Comparison of ENCODE assay signal across 8 mouse cellular contexts in the genomic region with DNA sequence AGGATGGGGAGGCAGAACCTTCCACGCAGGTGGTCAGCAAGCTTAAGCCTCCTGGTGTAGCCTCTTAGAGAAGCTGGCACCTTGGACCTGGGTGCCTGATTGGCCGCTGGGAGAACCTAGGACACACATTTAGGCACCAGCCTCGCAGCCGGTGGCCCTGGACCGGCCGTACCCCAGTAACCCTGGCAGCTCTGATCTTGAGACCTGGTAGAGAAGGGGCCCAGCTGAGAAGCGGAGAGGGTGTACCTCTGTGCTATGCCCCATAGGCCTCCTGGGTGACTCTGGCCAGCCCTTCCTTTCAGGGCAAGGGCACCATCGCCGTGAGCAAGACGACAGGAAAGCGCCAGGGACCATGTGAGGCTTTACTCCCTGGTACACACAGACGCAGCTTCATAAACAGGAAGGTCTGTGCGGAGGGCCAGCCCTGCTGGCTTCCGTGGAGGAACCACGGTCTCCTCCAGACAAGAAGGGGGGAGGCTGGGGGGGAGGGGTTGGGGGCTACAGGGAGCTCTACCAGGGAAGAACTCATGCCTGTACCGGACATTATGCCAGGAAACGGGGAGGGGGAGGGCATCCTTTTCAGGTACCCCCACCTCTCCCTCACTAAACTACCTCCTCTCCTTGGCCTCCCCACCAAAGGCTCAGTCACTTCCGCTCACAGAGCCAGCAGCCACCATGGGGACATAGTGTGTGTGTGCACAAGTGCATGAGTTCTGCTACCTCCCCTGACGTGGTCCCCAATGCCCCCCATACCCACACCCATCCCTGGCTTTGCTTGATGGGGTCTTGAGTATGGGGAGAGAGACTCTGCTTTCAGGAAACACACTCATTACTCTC. TPM values are rescaled to one million over a fixed set of nuclear protein-coding genes. Genes with fewer than 3 reads are reported as not detected.
DNase-seq lines count a peak whose midpoint lies in the region; ATAC-seq and TF ChIP-seq lines count a peak whose summit lies in the region.

No protein-coding gene starts in this region.

- no peaks in the 10 kb centered on the region for H3K27me3 ChIP-seq in MEL (ENCODE audit: control insufficient read depth in 1 of 2, insufficient read depth in 2 of 2, low read length in 2 of 2)
- H3K27me3 ChIP-seq in embryonic facial prominence, embryonic 13.5 days = 0 out of 2 replicates have a peak, but pooled peaks cover 5% of the 10 kb centered on the region
- H3K27me3 ChIP-seq in limb, embryonic 12.5 days = peaks cover 32% of the 10 kb centered on the region
- no peaks in the 10 kb centered on the region for H3K27me3 ChIP-seq in midbrain, embryonic 12.5 days

- WGBS in embryonic facial prominence, embryonic 13.5 days = 57% methylated on average over 19 of the region's 19 CpGs
- 59% methylated on average over 19 of the region's 19 CpGs for WGBS in limb, embryonic 12.5 days
- 38% methylated on average over 19 of the region's 19 CpGs for WGBS in midbrain, embryonic 12.5 days

- DNase-seq in MEL (ENCODE audit: low read depth, low spot score) = peak; percentile 38
- DNase-seq in thymus, postnatal 10 days (ENCODE audit: low spot score in 2 of 2) = peak; percentile 67 to 68
- no peak for DNase-seq in urinary bladder, postnatal 4 days (ENCODE audit: low spot score in 2 of 2)
- DNase-seq in layer of hippocampus, postnatal 36 days = no peak

- TF ChIP-seq CTCF in MEL (IDR thresholded peaks at IDR 0.05 in 2 of 3, conservative IDR thresholded peaks at IDR 0.05 in 1 of 3; ENCODE audit: control insufficient read depth in 1 of 3, insufficient read depth in 1 of 3, low read depth in 2 of 3, low read length in 3 of 3, poor library complexity in 1 of 3, severe bottlenecking in 1 of 3) = no peak

- H3K4me1 ChIP-seq in MEL (ENCODE audit: control insufficient read depth in 1 of 2, insufficient read depth in 2 of 2, low read length in 2 of 2) = peaks cover 0 to 7% of the 10 kb centered on the region in 2 experiments; a peak in 2 of 4 replicates
- peaks cover 14% of the 10 kb centered on the region for H3K4me1 ChIP-seq in embryonic facial prominence, embryonic 13.5 days
- peaks cover 25% of the 10 kb centered on the region for H3K4me1 ChIP-seq in limb, embryonic 12.5 days (replicated peaks)
- peaks cover 69% of the 10 kb centered on the region for H3K4me1 ChIP-seq in midbrain, embryonic 12.5 days

- H3K4me3 ChIP-seq in MEL (ENCODE audit: control insufficient read depth in 1 of 2, insufficient read depth in 1 of 2, low read depth in 2 of 2, low read length in 2 of 2) = peak overlapping the region; percentile 62 to 90
- peak overlapping the region; percentile 21; the same call in 1 of the 2 replicates for H3K4me3 ChIP-seq in embryonic facial prominence, embryonic 13.5 days
- no peak overlapping the region; the same call in 1 of the 2 replicates for H3K4me3 ChIP-seq in limb, embryonic 12.5 days (replicated peaks)
- H3K4me3 ChIP-seq in midbrain, embryonic 12.5 days = peak overlapping the region; percentile 51

- no peak for TF ChIP-seq POLR2A in MEL (IDR thresholded peaks at IDR 0.05; ENCODE audit: control insufficient read depth in 1 of 2, insufficient read depth in 1 of 2, low read depth in 1 of 2, low read length in 2 of 2, poor library complexity in 1 of 2)

- no peak for TF ChIP-seq RAD21 in MEL (IDR thresholded peaks at IDR 0.05; ENCODE audit: low read depth, low read length)

- H3K9me3 ChIP-seq in MEL (replicated peaks; ENCODE audit: insufficient read depth, low read length) = no peaks in the 10 kb centered on the region
- no peaks in the 10 kb centered on the region for H3K9me3 ChIP-seq in embryonic facial prominence, embryonic 13.5 days
- H3K9me3 ChIP-seq in limb, embryonic 12.5 days = 0 out of 2 replicates have a peak, but pooled peaks cover 4% of the 10 kb centered on the region
- no peaks in the 10 kb centered on the region for H3K9me3 ChIP-seq in midbrain, embryonic 12.5 days

- H3K27ac ChIP-seq in MEL (ENCODE audit: control insufficient read depth, low read depth, low read length) = no peak overlapping the region
- peak overlapping the region; percentile 39; the same call in 1 of the 2 replicates for H3K27ac ChIP-seq in embryonic facial prominence, embryonic 13.5 days
- H3K27ac ChIP-seq in limb, embryonic 12.5 days = peak overlapping the region; percentile 20; the same call in 1 of the 2 replicates
- H3K27ac ChIP-seq in midbrain, embryonic 12.5 days (replicated peaks) = peak overlapping the region; percentile 100

- no peak for ATAC-seq in embryonic facial prominence, embryonic 13.5 days (ENCODE audit: insufficient number of reproducible peaks, insufficient read depth, low FRiP score, low TSS enrichment, low read depth)
- peak; percentile 69 to 70 for ATAC-seq in hematopoietic stem cell, adult 5-6 weeks (replicated peaks in 1 of 2; ENCODE audit: insufficient read depth in 1 of 2, low FRiP score in 2 of 2, low TSS enrichment in 1 of 2, low read depth in 1 of 2, poor library complexity in 2 of 2, severe bottlenecking in 2 of 2)
- no peak for ATAC-seq in limb, embryonic 12.5 days (ENCODE audit: insufficient number of reproducible peaks, insufficient read depth, low FRiP score, low TSS enrichment, low read depth)
- no peak; the same call in 1 of the 2 replicates for ATAC-seq in midbrain, embryonic 12.5 days (ENCODE audit: low FRiP score, low read depth)

- TF ChIP-seq EP300 in MEL (IDR thresholded peaks at IDR 0.05; ENCODE audit: low read depth in 1 of 2, low read length in 2 of 2) = no peak

- H3K79me2 ChIP-seq in MEL (ENCODE audit: control insufficient read depth, insufficient read depth, low read length, poor library complexity) = peaks cover 4% of the 10 kb centered on the region; the same call in 1 of the 2 replicates

- H3K36me3 ChIP-seq in MEL (ENCODE audit: control insufficient read depth in 1 of 2, insufficient read depth in 2 of 2, low read length in 2 of 2) = no peaks in the 10 kb centered on the region
- H3K36me3 ChIP-seq in embryonic facial prominence, embryonic 13.5 days = no peaks in the 10 kb centered on the region
- no peaks in the 10 kb centered on the region for H3K36me3 ChIP-seq in limb, embryonic 12.5 days
- peaks cover 20% of the 10 kb centered on the region for H3K36me3 ChIP-seq in midbrain, embryonic 12.5 days

- H3K4me2 ChIP-seq in embryonic facial prominence, embryonic 13.5 days = peak overlapping the region; percentile 39
- H3K4me2 ChIP-seq in limb, embryonic 12.5 days = no peak overlapping the region
- peak overlapping the region; percentile 74 for H3K4me2 ChIP-seq in midbrain, embryonic 12.5 days (replicated peaks)

- peak overlapping the region; percentile 24 for H3K9ac ChIP-seq in MEL (ENCODE audit: control insufficient read depth, low read depth, low read length, poor library complexity, severe bottlenecking)
- H3K9ac ChIP-seq in embryonic facial prominence, embryonic 13.5 days = peak overlapping the region; percentile 21; the same call in 1 of the 2 replicates
- H3K9ac ChIP-seq in limb, embryonic 12.5 days (replicated peaks) = peak overlapping the region; percentile 37; the same call in 1 of the 2 replicates
- peak overlapping the region; percentile 75 for H3K9ac ChIP-seq in midbrain, embryonic 12.5 days (replicated peaks)

TF ChIP-seq in MEL, 35 proteins besides CTCF, POLR2A, EP300 and RAD21 (continues in another document):
- TF ChIP-seq RCOR1 (IDR thresholded peaks at IDR 0.05; ENCODE audit: low read depth, low read length) = no peak
- TF ChIP-seq USF2 (IDR thresholded peaks at IDR 0.05; ENCODE audit: borderline replicate concordance in 1 of 2, insufficient read depth in 1 of 2, low read depth in 1 of 2, low read length in 2 of 2) = no peak
- TF ChIP-seq SIN3A (IDR thresholded peaks at IDR 0.05; ENCODE audit: low read length) = no peak
- TF ChIP-seq GATA1 (IDR thresholded peaks at IDR 0.05; ENCODE audit: low read depth, low read length) = no peak
- TF ChIP-seq CHD1 (IDR thresholded peaks at IDR 0.05; ENCODE audit: low read depth, low read length) = no peak
- no peak for TF ChIP-seq NELFE (IDR thresholded peaks at IDR 0.05; ENCODE audit: low read depth, low read length)
- no peak for TF ChIP-seq MXI1 (IDR thresholded peaks at IDR 0.05; ENCODE audit: low read depth, low read length)
- TF ChIP-seq UBTF (IDR thresholded peaks at IDR 0.05; ENCODE audit: borderline replicate concordance, insufficient read depth, low read depth, low read length) = no peak
- no peak for TF ChIP-seq JUND (IDR thresholded peaks at IDR 0.05; ENCODE audit: low read depth, low read length)
- TF ChIP-seq USF1 (IDR thresholded peaks at IDR 0.05; ENCODE audit: low read depth, low read length) = no peak

RNA-seq across cellular contexts. Expression of gene Mfng, which starts 1.5 kb away (rescaled TPM):
- total RNA-seq in MEL (2012; rRNA removed) = 11.5 and 17.8 TPM in 2 replicates
- 10 to 100 TPM in 1 of 2 experiments, not detected in 1; 27.1 TPM for polyA plus RNA-seq in MEL (2012; ENCODE audit: insufficient read depth in 1 of 2, insufficient read length in 2 of 2, low read depth in 1 of 2, low replicate concordance in 2 of 2, missing spikeins in 1 of 2)
- 16.1 and 18.8 TPM in 2 replicates for polyA plus RNA-seq in embryonic facial prominence, embryonic 13.5 days (2015; fragmentation: Nextera tagmentation; extraction: Ambion mirVana)
- 45.7 and 53.7 TPM in 2 replicates for total RNA-seq in hematopoietic stem cell, adult 5-6 weeks (2017)
- polyA plus RNA-seq in limb, embryonic 12.5 days (2016; fragmentation: Nextera tagmentation; extraction: Ambion mirVana) = 12.1 and 12.4 TPM in 2 replicates
- polyA plus RNA-seq in midbrain, embryonic 12.5 days (2016; fragmentation: Nextera tagmentation; extraction: Ambion mirVana) = 119 and 137 TPM in 2 replicates
- 1 to 10 TPM; 5.4 to 6.2 TPM for total RNA-seq in layer of hippocampus, postnatal 36 days (2021)

RNA-seq across cellular contexts. Expression of gene Card10, which starts 31.1 kb away (rescaled TPM):
- total RNA-seq in MEL (2012; rRNA removed) = not detected in 2 replicates
- polyA plus RNA-seq in MEL (2012; ENCODE audit: insufficient read depth in 1 of 2, insufficient read length in 2 of 2, low read depth in 1 of 2, low replicate concordance in 2 of 2, missing spikeins in 1 of 2) = not detected
- 3.0 and 3.2 TPM in 2 replicates for polyA plus RNA-seq in embryonic facial prominence, embryonic 13.5 days (2015; fragmentation: Nextera tagmentation; extraction: Ambion mirVana)
- 0.13 TPM in 1 of 2 replicates, not detected in the other for total RNA-seq in hematopoietic stem cell, adult 5-6 weeks (2017)
- polyA plus RNA-seq in limb, embryonic 12.5 days (2016; fragmentation: Nextera tagmentation; extraction: Ambion mirVana) = 3.3 and 4.2 TPM in 2 replicates
- polyA plus RNA-seq in midbrain, embryonic 12.5 days (2016; fragmentation: Nextera tagmentation; extraction: Ambion mirVana) = 2.3 and 2.6 TPM in 2 replicates
- 1 to 10 TPM; 5.1 to 5.8 TPM for total RNA-seq in layer of hippocampus, postnatal 36 days (2021)

RNA-seq across cellular contexts. Expression of gene Elfn2, which starts 53.2 kb away (rescaled TPM):
- total RNA-seq in MEL (2012; rRNA removed) = 0.04 and 0.49 TPM in 2 replicates
- polyA plus RNA-seq in MEL (2012; ENCODE audit: insufficient read depth in 1 of 2, insufficient read length in 2 of 2, low read depth in 1 of 2, low replicate concordance in 2 of 2, missing spikeins in 1 of 2) = under 1 TPM in 1 of 2 experiments, not detected in 1; 0.15 TPM
- polyA plus RNA-seq in embryonic facial prominence, embryonic 13.5 days (2015; fragmentation: Nextera tagmentation; extraction: Ambion mirVana) = 0.06 TPM in 1 of 2 replicates, not detected in the other
- 0.20 and 1.3 TPM in 2 replicates for total RNA-seq in hematopoietic stem cell, adult 5-6 weeks (2017)
- polyA plus RNA-seq in limb, embryonic 12.5 days (2016; fragmentation: Nextera tagmentation; extraction: Ambion mirVana) = 0.03 and 0.27 TPM in 2 replicates
- 0.88 and 2.2 TPM in 2 replicates for polyA plus RNA-seq in midbrain, embryonic 12.5 days (2016; fragmentation: Nextera tagmentation; extraction: Ambion mirVana)
- total RNA-seq in layer of hippocampus, postnatal 36 days (2021) = 100 to 1,000 TPM; 181 to 207 TPM

Comparison
In these comparisons a context has a peak if more than half of its experiments do, and no peak if none do; other contexts are left out.
1. DNase-seq: peak in MEL (single experiment) and thymus, postnatal 10 days (2 of 2); none in urinary bladder, postnatal 4 days (0 of 2) and layer of hippocampus, postnatal 36 days (0 of 2).
2. H3K9ac ChIP-seq: peak in every context shown above with its lines; median percentile 75 in midbrain, embryonic 12.5 days; 37 in limb, embryonic 12.5 days; 24 in MEL; 21 in embryonic facial prominence, embryonic 13.5 days.
3. ATAC-seq: peak in hematopoietic stem cell, adult 5-6 weeks (2 of 2); none in embryonic facial prominence, embryonic 13.5 days (single experiment), limb, embryonic 12.5 days (single experiment) and midbrain, embryonic 12.5 days (single experiment).